Mouse (Mus musculus): ENCODE results near the gene Onecut1. TPM values are rescaled to one million over a fixed set of nuclear protein-coding genes. Genes with fewer than 3 reads are reported as not detected.

The Onecut1 gene
- polyA plus RNA-seq, 1 experiment from 2014 or later, result 9.1 TPM

- Histone ChIP-seq H3K4me2 (ENCODE audit: low read length) (no peak overlapping the region), H3K4me3 (replicated peaks; ENCODE audit: low read depth, low read length) (no peak overlapping the region), H3K9me3 (ENCODE audit: control insufficient read depth, low read length) (no peaks in the 10 kb centered on the region), H3K36me3 (ENCODE audit: control insufficient read depth, insufficient read depth, low read length) (no peaks in the 10 kb centered on the region), H3K4me1 (ENCODE audit: control insufficient read depth, insufficient read depth, low read length) (no peaks in the 10 kb centered on the region), H3K27ac (replicated peaks; ENCODE audit: low read depth, low read length) (no peak overlapping the region), H3K27me3 (ENCODE audit: control insufficient read depth, insufficient read depth, low read length) (no peaks in the 10 kb centered on the region), H3K9ac (replicated peaks; ENCODE audit: low read length) (no peak overlapping the region)
- ATAC-seq (ENCODE audit: low FRiP score, low TSS enrichment), result no peak
- WGBS, result 95% methylated on average over 4 of the region's 4 CpGs
- no peak for DNase-seq
Measured at GRCm38 (mm10) chr9:74929981-74930423, 68.3 kb downstream of the Onecut1 start.

GRCm38 (mm10) chr9:74930653-74931052 is 68.9 kb downstream of the Onecut1 start:
- Histone ChIP-seq H3K27ac (replicated peaks; ENCODE audit: low read depth, low read length) (no peak overlapping the region), H3K4me3 (replicated peaks; ENCODE audit: low read depth, low read length) (no peak overlapping the region), H3K4me1 (ENCODE audit: control insufficient read depth, insufficient read depth, low read length) (no peaks in the 10 kb centered on the region), H3K9ac (replicated peaks; ENCODE audit: low read length) (no peak overlapping the region), H3K36me3 (ENCODE audit: control insufficient read depth, insufficient read depth, low read length) (no peaks in the 10 kb centered on the region), H3K4me2 (ENCODE audit: low read length) (no peak overlapping the region), H3K9me3 (ENCODE audit: control insufficient read depth, low read length) (no peaks in the 10 kb centered on the region), H3K27me3 (ENCODE audit: control insufficient read depth, insufficient read depth, low read length) (no peaks in the 10 kb centered on the region)
- WGBS, result 77% methylated on average over 5 of the region's 5 CpGs
- no peak for DNase-seq
- no peak for ATAC-seq (ENCODE audit: low FRiP score, low TSS enrichment)

GRCm38 (mm10) chr9:74935289-74935688 is 73.6 kb downstream of the Onecut1 start:
- 84% methylated on average over 3 of the region's 3 CpGs for WGBS
- Histone ChIP-seq H3K27ac (replicated peaks; ENCODE audit: low read depth, low read length) (no peak overlapping the region), H3K9me3 (ENCODE audit: control insufficient read depth, low read length) (no peaks in the 10 kb centered on the region), H3K4me2 (ENCODE audit: low read length) (no peak overlapping the region), H3K9ac (replicated peaks; ENCODE audit: low read length) (no peak overlapping the region), H3K4me3 (replicated peaks; ENCODE audit: low read depth, low read length) (no peak overlapping the region), H3K4me1 (ENCODE audit: control insufficient read depth, insufficient read depth, low read length) (no peaks in the 10 kb centered on the region), H3K36me3 (ENCODE audit: control insufficient read depth, insufficient read depth, low read length) (no peaks in the 10 kb centered on the region), H3K27me3 (ENCODE audit: control insufficient read depth, insufficient read depth, low read length) (no peaks in the 10 kb centered on the region)
- no peak for ATAC-seq (ENCODE audit: low FRiP score, low TSS enrichment)
- DNase-seq, result no peak

- Histone ChIP-seq H3K9me3 (ENCODE audit: control insufficient read depth, low read length) (no peaks in the 10 kb centered on the region), H3K4me1 (ENCODE audit: control insufficient read depth, insufficient read depth, low read length) (no peaks in the 10 kb centered on the region), H3K4me3 (replicated peaks; ENCODE audit: low read depth, low read length) (no peak overlapping the region), H3K36me3 (ENCODE audit: control insufficient read depth, insufficient read depth, low read length) (no peaks in the 10 kb centered on the region), H3K27ac (replicated peaks; ENCODE audit: low read depth, low read length) (no peak overlapping the region), H3K27me3 (ENCODE audit: control insufficient read depth, insufficient read depth, low read length) (no peaks in the 10 kb centered on the region), H3K9ac (replicated peaks; ENCODE audit: low read length) (no peak overlapping the region), H3K4me2 (ENCODE audit: low read length) (no peak overlapping the region)
- ATAC-seq (ENCODE audit: low FRiP score, low TSS enrichment) (no peak), DNase-seq (no peak)
- 87% methylated on average over 3 of the region's 3 CpGs for WGBS
Measured at GRCm38 (mm10) chr9:74937761-74938160, 76.0 kb downstream of the Onecut1 start.

GRCm38 (mm10) chr9:74938670-74939534 is 77.2 kb downstream of the Onecut1 start:
- Histone ChIP-seq H3K9ac (replicated peaks; ENCODE audit: low read length) (no peak overlapping the region), H3K27me3 (ENCODE audit: control insufficient read depth, insufficient read depth, low read length) (no peaks in the 10 kb centered on the region), H3K27ac (replicated peaks; ENCODE audit: low read depth, low read length) (no peak overlapping the region), H3K36me3 (ENCODE audit: control insufficient read depth, insufficient read depth, low read length) (no peaks in the 10 kb centered on the region), H3K4me2 (ENCODE audit: low read length) (no peak overlapping the region), H3K9me3 (ENCODE audit: control insufficient read depth, low read length) (no peaks in the 10 kb centered on the region), H3K4me1 (ENCODE audit: control insufficient read depth, insufficient read depth, low read length) (no peaks in the 10 kb centered on the region), H3K4me3 (replicated peaks; ENCODE audit: low read depth, low read length) (no peak overlapping the region)
- DNase-seq (no peak), ATAC-seq (ENCODE audit: low FRiP score, low TSS enrichment) (no peak)
- 88% methylated on average over 12 of the region's 12 CpGs for WGBS

Other genes with a start within 250 kb of the Onecut1 start
- 26.0 and 35.9 TPM in 2 replicates for gene Fam214a, start 91.0 kb downstream of the Onecut1 start, polyA plus RNA-seq (2014; fragmentation: Nextera tagmentation; extraction: Ambion mirVana)
- 217 and 234 TPM in 2 replicates for gene Arpp19, start 175.7 kb downstream of the Onecut1 start, polyA plus RNA-seq (2014; fragmentation: Nextera tagmentation; extraction: Ambion mirVana)
- 36.4 and 48.0 TPM in 2 replicates for gene Myo5a, start 209.1 kb downstream of the Onecut1 start, polyA plus RNA-seq (2014; fragmentation: Nextera tagmentation; extraction: Ambion mirVana)

Data from midbrain, embryonic 14.5 days (tissue).